Mouse (Mus musculus) heart, adult 2 months (tissue): Measurements from ENCODE around the gene Stox2.

Source experiments
- EP300 ChIP-seq: fragments of 200-500 bp; IDR thresholded peaks from 2 replicates; pipeline ENCODE4 v1.6.1; 2011; ENCODE audit warnings: low read depth, low read length, control low read depth; ENCODE audit not compliant: insufficient read depth
- POLR2A ChIP-seq: fragments of 200-500 bp; IDR thresholded peaks from 2 replicates; pipeline ENCODE4 v1.6.1; 2011; ENCODE audit warnings: mild to moderate bottlenecking, low read depth, low read length, control low read depth; ENCODE audit not compliant: insufficient read depth

- TF ChIP-seq EP300 = no peak
- no peak for TF ChIP-seq POLR2A
Observed at GRCm38 (mm10) chr8:47459216-47459749, 13.1 kb upstream of the Stox2 start.
